Mouse (Mus musculus): ENCODE data around the gene Anp32e.

Gene Anp32e

GRCm38 (mm10) chr3:95928658-95929503 is at the start of gene Anp32e:
Anp32e (plus strand) TSS chr3:95929246.
- DNase-seq, result peak; percentile 100

GRCm38 (mm10) chr3:95881979-95882815 is 46.8 kb upstream of the Anp32e start, which contains the start of gene Ciart:
Ciart (minus strand) TSS chr3:95882251.
- DNase-seq, result peak; percentile 100

- peak; percentile 98 for DNase-seq
Measured at GRCm38 (mm10) chr3:95882816-95883425, 46.1 kb upstream of the Anp32e start.

GRCm38 (mm10) chr3:95884400-95884799 is 44.6 kb upstream of the Anp32e start:
- DNase-seq, result no peak

- DNase-seq, result no peak
Measured at GRCm38 (mm10) chr3:95887596-95887995, 41.5 kb upstream of the Anp32e start.

- no peak for DNase-seq
Measured at GRCm38 (mm10) chr3:95889664-95890063, 39.4 kb upstream of the Anp32e start.

GRCm38 (mm10) chr3:95891211-95892065 is 37.6 kb upstream of the Anp32e start, which contains the start of gene BC028528:
BC028528 (minus strand) TSS chr3:95892005.
- peak; percentile 98 for DNase-seq

GRCm38 (mm10) chr3:95892066-95893052 is 36.7 kb upstream of the Anp32e start:
- DNase-seq, result peak; percentile 95

- peak; percentile 96 for DNase-seq
Measured at GRCm38 (mm10) chr3:95893126-95893525, 35.9 kb upstream of the Anp32e start.

- DNase-seq, result peak; percentile 100
Measured at GRCm38 (mm10) chr3:95893606-95894316, 35.3 kb upstream of the Anp32e start, which contains the start of gene Aph1a. Aph1a (plus strand) TSS chr3:95893969.

GRCm38 (mm10) chr3:95894317-95895160 is 34.5 kb upstream of the Anp32e start:
- DNase-seq, result peak; percentile 98

GRCm38 (mm10) chr3:95895501-95895900 is 33.5 kb upstream of the Anp32e start:
- peak; percentile 90 for DNase-seq

GRCm38 (mm10) chr3:95899800-95900524 is 29.1 kb upstream of the Anp32e start:
- DNase-seq, result peak; percentile 90

GRCm38 (mm10) chr3:95901616-95902372 is 27.3 kb upstream of the Anp32e start:
- peak; percentile 94 for DNase-seq

- peak; percentile 93 for DNase-seq
Measured at GRCm38 (mm10) chr3:95902373-95902625, 26.7 kb upstream of the Anp32e start.

- peak; percentile 93 for DNase-seq
Measured at GRCm38 (mm10) chr3:95902643-95903042, 26.4 kb upstream of the Anp32e start.

- DNase-seq, result peak; percentile 93
Measured at GRCm38 (mm10) chr3:95903753-95904502, 25.1 kb upstream of the Anp32e start.
